Mouse (Mus musculus) MEL (cell line): ENCODE results near the gene Bcl7c. TPM values are rescaled to one million over a fixed set of nuclear protein-coding genes. Genes with fewer than 3 reads are reported as not detected.

Source experiments
- DNase-seq: peaks from one replicate; pipeline ENCODE4 v3.0.0; 2011; ENCODE audit warnings: low read depth, low spot score
- H3K27ac ChIP-seq: 2 replicates; pipeline ENCODE4 v1.5.1; 2012; ENCODE audit warnings: low read depth, mild to moderate bottlenecking, control low read depth, low read length, moderate library complexity; ENCODE audit not compliant: control insufficient read depth
- H3K27me3 ChIP-seq, 2 experiments: fragments of 150-350 bp in 1 of 2; sonication (generic) in 1 of 2; 2 replicates each; pipeline ENCODE4 v1.6.1; 2012; ENCODE audit warnings: low read length in 2 of 2, mild to moderate bottlenecking in 2 of 2, improper control_type of control experiment in 1 of 2, moderate library complexity in 1 of 2; ENCODE audit not compliant: insufficient read depth in 2 of 2, control insufficient read depth in 1 of 2
- H3K36me3 ChIP-seq, 2 experiments: 2 replicates each; pipeline ENCODE4 v1.6.1; 2012 to 2014; ENCODE audit warnings: low read length in 2 of 2, improper control_type of control experiment in 1 of 2, inconsistent platforms in 1 of 2, mild to moderate bottlenecking in 1 of 2; ENCODE audit not compliant: insufficient read depth in 2 of 2, control insufficient read depth in 1 of 2
- H3K4me1 ChIP-seq, 2 experiments: fragments of 150-350 bp in 1 of 2; sonication (generic) in 1 of 2; 2 replicates each; pipeline ENCODE4 v1.6.1; 2012; ENCODE audit warnings: low read length in 2 of 2, improper control_type of control experiment in 1 of 2, mild to moderate bottlenecking in 1 of 2; ENCODE audit not compliant: insufficient read depth in 2 of 2, control insufficient read depth in 1 of 2
- H3K4me3 ChIP-seq, 2 experiments: fragments of 150-350 bp in 1 of 2; sonication (generic) in 1 of 2; 2 replicates each; pipeline ENCODE4 v1.5.1; 2012; ENCODE audit warnings: low read depth in 2 of 2, low read length in 2 of 2, mild to moderate bottlenecking in 2 of 2, moderate library complexity in 2 of 2, control low read depth in 1 of 2, improper control_type of control experiment in 1 of 2; ENCODE audit not compliant: control insufficient read depth in 1 of 2, insufficient read depth in 1 of 2
- H3K79me2 ChIP-seq: 2 replicates; pipeline ENCODE4 v1.6.1; 2012; ENCODE audit warnings: mild to moderate bottlenecking, low read length, moderate library complexity; ENCODE audit not compliant: control insufficient read depth, poor library complexity, insufficient read depth
- H3K9ac ChIP-seq: 2 replicates; pipeline ENCODE4 v1.6.1; 2012; ENCODE audit warnings: low read depth, mild to moderate bottlenecking, control low read depth, low read length, moderate library complexity; ENCODE audit not compliant: control insufficient read depth, poor library complexity, severe bottlenecking
- H3K9me3 ChIP-seq: fragments of 150-350 bp; sonication (generic); replicated peaks from 2 replicates; pipeline ENCODE4 v1.6.1; 2012; ENCODE audit warnings: mild to moderate bottlenecking, low read length, improper control_type of control experiment, moderate library complexity; ENCODE audit not compliant: insufficient read depth
- BHLHE40 ChIP-seq: IDR thresholded peaks from 2 replicates; pipeline ENCODE4 v1.6.1; 2012; ENCODE audit warnings: low read depth, mild to moderate bottlenecking, inconsistent platforms, low read length, improper control_type of control experiment, borderline replicate concordance
- CHD1 ChIP-seq: IDR thresholded peaks from 2 replicates; pipeline ENCODE4 v1.6.1; 2012; ENCODE audit warnings: low read depth, mild to moderate bottlenecking, inconsistent platforms, low read length, improper control_type of control experiment
- CTCF ChIP-seq, 3 experiments: IDR thresholded peaks in 2 of 3; conservative IDR thresholded peaks in 1 of 3; 2 replicates each; pipeline ENCODE4 v1.5.1; 2011 to 2012; ENCODE audit warnings: low read length in 3 of 3, low read depth in 2 of 3, mild to moderate bottlenecking in 2 of 3, improper control_type of control experiment in 1 of 3, inconsistent platforms in 1 of 3, mixed read lengths in 1 of 3, moderate library complexity in 1 of 3; ENCODE audit not compliant: control insufficient read depth in 1 of 3, insufficient read depth in 1 of 3, poor library complexity in 1 of 3, severe bottlenecking in 1 of 3
- EP300 ChIP-seq, 2 experiments: IDR thresholded peaks; 2 replicates each; pipeline ENCODE4 v1.6.1; 2011; ENCODE audit warnings: improper control_type of control experiment in 2 of 2, low read length in 2 of 2, low read depth in 1 of 2, mild to moderate bottlenecking in 1 of 2
- MAFK ChIP-seq: IDR thresholded peaks from 2 replicates; pipeline ENCODE4 v1.6.1; 2011; ENCODE audit warnings: low read depth, mild to moderate bottlenecking, low read length, improper control_type of control experiment, borderline replicate concordance
- MAX ChIP-seq: IDR thresholded peaks from 2 replicates; pipeline ENCODE4 v1.6.1; 2011; ENCODE audit warnings: low read length, improper control_type of control experiment
- MXI1 ChIP-seq: IDR thresholded peaks from 2 replicates; pipeline ENCODE4 v1.6.1; 2011; ENCODE audit warnings: mild to moderate bottlenecking, low read depth, low read length, improper control_type of control experiment
- MYB ChIP-seq: IDR thresholded peaks from 2 replicates; pipeline ENCODE4 v1.6.1; 2011; ENCODE audit warnings: mild to moderate bottlenecking, low read depth, low read length, improper control_type of control experiment
- NELFE ChIP-seq: IDR thresholded peaks from 2 replicates; pipeline ENCODE4 v1.6.1; 2011; ENCODE audit warnings: low read depth, low read length, improper control_type of control experiment
- POLR2AphosphoS2 ChIP-seq: IDR thresholded peaks from 2 replicates; pipeline ENCODE4 v1.6.1; 2011; ENCODE audit warnings: low read length, improper control_type of control experiment
- RAD21 ChIP-seq: IDR thresholded peaks from 2 replicates; pipeline ENCODE4 v1.6.1; 2011; ENCODE audit warnings: mild to moderate bottlenecking, low read depth, low read length, improper control_type of control experiment
- RCOR1 ChIP-seq: IDR thresholded peaks from 2 replicates; pipeline ENCODE4 v1.6.1; 2012; ENCODE audit warnings: low read depth, mild to moderate bottlenecking, inconsistent platforms, low read length, improper control_type of control experiment
- SIN3A ChIP-seq: IDR thresholded peaks from 2 replicates; pipeline ENCODE4 v1.6.1; 2012; ENCODE audit warnings: low read length, improper control_type of control experiment, inconsistent platforms
- SMC3 ChIP-seq: IDR thresholded peaks from 2 replicates; pipeline ENCODE4 v1.6.1; 2011; ENCODE audit warnings: low read depth, low read length, improper control_type of control experiment
- TBP ChIP-seq: IDR thresholded peaks from 2 replicates; pipeline ENCODE4 v1.8.0; 2011; ENCODE audit warnings: low read depth, low read length, improper control_type of control experiment
- UBTF ChIP-seq: IDR thresholded peaks from 2 replicates; pipeline ENCODE4 v1.6.1; 2012; ENCODE audit warnings: low read depth, mild to moderate bottlenecking, inconsistent platforms, low read length, improper control_type of control experiment, moderate library complexity, borderline replicate concordance; ENCODE audit not compliant: insufficient read depth
- ZMIZ1 ChIP-seq: IDR thresholded peaks from 2 replicates; pipeline ENCODE4 v1.6.1; 2012; ENCODE audit warnings: low read depth, mild to moderate bottlenecking, inconsistent platforms, low read length, improper control_type of control experiment, moderate library complexity
- ZNF384 ChIP-seq: IDR thresholded peaks from 2 replicates; pipeline ENCODE4 v1.6.1; 2012; ENCODE audit warnings: low read depth, mild to moderate bottlenecking, inconsistent platforms, low read length, improper control_type of control experiment
- polyA plus RNA-seq, 2 experiments: library from polyadenylated mRNA; stranded (reverse) in 1 of 2; unstranded in 1 of 2; fragments of >175 nt in 1 of 2; fragments of >200 nt in 1 of 2; gene quantifications; 2 replicates each; pipeline versions ENCODE4 v1.2.1 to v1.2.4; 2012; ENCODE audit warnings: low replicate concordance in 2 of 2, low read depth in 1 of 2; ENCODE audit not compliant: insufficient read length in 2 of 2, insufficient read depth in 1 of 2, missing spikeins in 1 of 2
- total RNA-seq: library from RNA; depleted of rRNA; stranded (reverse); fragments of 300-350 nt; gene quantifications from 2 replicates; pipeline ENCODE4 v1.2.3, GENCODE M21; 2012

The Bcl7c gene
- total and polyA plus RNA-seq, 3 experiments: 72.4 to 98.4 TPM; not detected in 1

GRCm38 (mm10) chr7:127652050-127652449, 56.7 kb downstream of the Bcl7c start:
- no peaks in the 10 kb centered on the region for H3K79me2 ChIP-seq
- no peak for DNase-seq
- H3K36me3 ChIP-seq: peaks cover 0 to 11% of the 10 kb centered on the region in 2 experiments; a peak in 2 of 4 replicates
- no peaks in the 10 kb centered on the region for H3K27me3 ChIP-seq
- H3K27ac ChIP-seq: no peak overlapping the region
- no peak for TF ChIP-seq MAFK
- H3K4me3 ChIP-seq: no peak overlapping the region
- H3K9ac ChIP-seq: no peak overlapping the region
- H3K4me1 ChIP-seq: peaks cover 3 to 6% of the 10 kb centered on the region in 2 experiments
- H3K9me3 ChIP-seq: no peaks in the 10 kb centered on the region

GRCm38 (mm10) chr7:127651624-127652023, 57.1 kb downstream of the Bcl7c start:
- Histone ChIP-seq H3K9ac (no peak overlapping the region), H3K4me3 (no peak overlapping the region), H3K79me2 (no peaks in the 10 kb centered on the region), H3K27me3 (no peaks in the 10 kb centered on the region), H3K9me3 (no peaks in the 10 kb centered on the region), H3K4me1 (peaks cover 3 to 6% of the 10 kb centered on the region in 2 experiments), H3K27ac (no peak overlapping the region), H3K36me3 (peaks cover 0 to 11% of the 10 kb centered on the region in 2 experiments; a peak in 2 of 4 replicates)
- no peak for DNase-seq
- TF ChIP-seq RCOR1 (no peak), CTCF (IDR thresholded peaks at IDR 0.05 in 2 of 3, conservative IDR thresholded peaks at IDR 0.05 in 1 of 3; ENCODE audit: control insufficient read depth in 1 of 3, insufficient read depth in 1 of 3, low read depth in 2 of 3, low read length in 3 of 3, poor library complexity in 1 of 3, severe bottlenecking in 1 of 3) (no peak), CHD1 (no peak), TBP (no peak), NELFE (no peak), SMC3 (no peak), MXI1 (no peak), EP300 (IDR thresholded peaks at IDR 0.05; ENCODE audit: low read depth in 1 of 2, low read length in 2 of 2) (no peak), MAX (no peak), UBTF (no peak), ZNF384 (no peak), BHLHE40 (no peak), RAD21 (no peak), SIN3A (no peak), POLR2AphosphoS2 (no peak), ZMIZ1 (no peak), MYB (no peak)
